Mouse (Mus musculus): Measurements from ENCODE around the gene Btnl4. TPM values are rescaled to one million over a fixed set of nuclear protein-coding genes. Genes with fewer than 3 reads are reported as not detected.

Btnl4 gene
- not detected for polyA plus RNA-seq (2014; fragmentation: Illumina TruSeq; extraction: RNeasy Lipid Tissue Mini Kit (QIAGEN cat#74804); ENCODE audit: insufficient read depth, low read depth, low replicate concordance)

GRCm38 (mm10) chr17:34477238-34478013, at the start of gene Btnl4:
Gene Btnl4 (minus strand): TSS chr17:34477318.

GRCm38 (mm10) chr17:34517252-34517651, 40.1 kb upstream of the Btnl4 start, which contains the start of gene Btnl6:
Gene Btnl6 (minus strand): TSS chr17:34517352.

Other genes with a start within 250 kb of the Btnl4 start
- gene H2-Ob, start 238.4 kb downstream of the Btnl4 start, polyA plus RNA-seq (2014; fragmentation: Illumina TruSeq; extraction: RNeasy Lipid Tissue Mini Kit (QIAGEN cat#74804); ENCODE audit: insufficient read depth, low read depth, low replicate concordance): 28.6 TPM
- 553 TPM for gene H2-Ab1, start 219.6 kb downstream of the Btnl4 start, polyA plus RNA-seq (2014; fragmentation: Illumina TruSeq; extraction: RNeasy Lipid Tissue Mini Kit (QIAGEN cat#74804); ENCODE audit: insufficient read depth, low read depth, low replicate concordance)
- gene H2-Aa, start 189.5 kb downstream of the Btnl4 start, polyA plus RNA-seq (2014; fragmentation: Illumina TruSeq; extraction: RNeasy Lipid Tissue Mini Kit (QIAGEN cat#74804); ENCODE audit: insufficient read depth, low read depth, low replicate concordance): 647 TPM
- 475 TPM for gene H2-Eb1, start 171.5 kb downstream of the Btnl4 start, polyA plus RNA-seq (2014; fragmentation: Illumina TruSeq; extraction: RNeasy Lipid Tissue Mini Kit (QIAGEN cat#74804); ENCODE audit: insufficient read depth, low read depth, low replicate concordance)
- 1.6 TPM for gene H2-Eb2, start 151.7 kb downstream of the Btnl4 start, polyA plus RNA-seq (2014; fragmentation: Illumina TruSeq; extraction: RNeasy Lipid Tissue Mini Kit (QIAGEN cat#74804); ENCODE audit: insufficient read depth, low read depth, low replicate concordance)
- gene Btnl2, start 122.5 kb downstream of the Btnl4 start, polyA plus RNA-seq (2014; fragmentation: Illumina TruSeq; extraction: RNeasy Lipid Tissue Mini Kit (QIAGEN cat#74804); ENCODE audit: insufficient read depth, low read depth, low replicate concordance): 0.20 TPM
- gene Btnl1, start 100.2 kb downstream of the Btnl4 start, polyA plus RNA-seq (2014; fragmentation: Illumina TruSeq; extraction: RNeasy Lipid Tissue Mini Kit (QIAGEN cat#74804); ENCODE audit: insufficient read depth, low read depth, low replicate concordance): not detected
- 0.24 TPM for gene BC051142, start 78.5 kb downstream of the Btnl4 start, polyA plus RNA-seq (2014; fragmentation: Illumina TruSeq; extraction: RNeasy Lipid Tissue Mini Kit (QIAGEN cat#74804); ENCODE audit: insufficient read depth, low read depth, low replicate concordance)
- gene Btnl6, start 40.0 kb upstream of the Btnl4 start, polyA plus RNA-seq (2014; fragmentation: Illumina TruSeq; extraction: RNeasy Lipid Tissue Mini Kit (QIAGEN cat#74804); ENCODE audit: insufficient read depth, low read depth, low replicate concordance): not detected
- gene Notch4, start 87.0 kb upstream of the Btnl4 start, polyA plus RNA-seq (2014; fragmentation: Illumina TruSeq; extraction: RNeasy Lipid Tissue Mini Kit (QIAGEN cat#74804); ENCODE audit: insufficient read depth, low read depth, low replicate concordance): 20.4 TPM
- 40.6 TPM for gene Gpsm3, start 112.5 kb upstream of the Btnl4 start, polyA plus RNA-seq (2014; fragmentation: Illumina TruSeq; extraction: RNeasy Lipid Tissue Mini Kit (QIAGEN cat#74804); ENCODE audit: insufficient read depth, low read depth, low replicate concordance)
- 32.4 TPM for gene Pbx2, start 113.9 kb upstream of the Btnl4 start, polyA plus RNA-seq (2014; fragmentation: Illumina TruSeq; extraction: RNeasy Lipid Tissue Mini Kit (QIAGEN cat#74804); ENCODE audit: insufficient read depth, low read depth, low replicate concordance)
- gene Ager, start 120.5 kb upstream of the Btnl4 start, polyA plus RNA-seq (2014; fragmentation: Illumina TruSeq; extraction: RNeasy Lipid Tissue Mini Kit (QIAGEN cat#74804); ENCODE audit: insufficient read depth, low read depth, low replicate concordance): 2,693 TPM
- 48.1 TPM for gene Rnf5, start 126.4 kb upstream of the Btnl4 start, polyA plus RNA-seq (2014; fragmentation: Illumina TruSeq; extraction: RNeasy Lipid Tissue Mini Kit (QIAGEN cat#74804); ENCODE audit: insufficient read depth, low read depth, low replicate concordance)
- 36.8 TPM for gene Agpat1, start 126.9 kb upstream of the Btnl4 start, polyA plus RNA-seq (2014; fragmentation: Illumina TruSeq; extraction: RNeasy Lipid Tissue Mini Kit (QIAGEN cat#74804); ENCODE audit: insufficient read depth, low read depth, low replicate concordance)
- gene Egfl8, start 138.7 kb upstream of the Btnl4 start, polyA plus RNA-seq (2014; fragmentation: Illumina TruSeq; extraction: RNeasy Lipid Tissue Mini Kit (QIAGEN cat#74804); ENCODE audit: insufficient read depth, low read depth, low replicate concordance): 4.1 TPM
- gene Ppt2, start 151.2 kb upstream of the Btnl4 start, polyA plus RNA-seq (2014; fragmentation: Illumina TruSeq; extraction: RNeasy Lipid Tissue Mini Kit (QIAGEN cat#74804); ENCODE audit: insufficient read depth, low read depth, low replicate concordance): 30.7 TPM
- 1.6 TPM for gene Prrt1, start 152.2 kb upstream of the Btnl4 start, polyA plus RNA-seq (2014; fragmentation: Illumina TruSeq; extraction: RNeasy Lipid Tissue Mini Kit (QIAGEN cat#74804); ENCODE audit: insufficient read depth, low read depth, low replicate concordance)
- gene Fkbpl, start 167.4 kb upstream of the Btnl4 start, polyA plus RNA-seq (2014; fragmentation: Illumina TruSeq; extraction: RNeasy Lipid Tissue Mini Kit (QIAGEN cat#74804); ENCODE audit: insufficient read depth, low read depth, low replicate concordance): 6.8 TPM
- 31.2 TPM for gene Atf6b, start 169.8 kb upstream of the Btnl4 start, polyA plus RNA-seq (2014; fragmentation: Illumina TruSeq; extraction: RNeasy Lipid Tissue Mini Kit (QIAGEN cat#74804); ENCODE audit: insufficient read depth, low read depth, low replicate concordance)
- 7.5 TPM for gene Tnxb, start 193.2 kb upstream of the Btnl4 start, polyA plus RNA-seq (2014; fragmentation: Illumina TruSeq; extraction: RNeasy Lipid Tissue Mini Kit (QIAGEN cat#74804); ENCODE audit: insufficient read depth, low read depth, low replicate concordance)